Mouse (Mus musculus) thymus, adult 2 months (tissue): ENCODE data around the gene Pde5a.

Experiments used
- CTCF ChIP-seq: fragments of 200-500 bp; IDR thresholded peaks from 2 replicates; pipeline ENCODE4 v1.5.1; 2012; ENCODE audit warnings: mild to moderate bottlenecking, control low read depth, low read length, moderate library complexity, borderline replicate concordance; ENCODE audit not compliant: control insufficient read depth, poor library complexity, insufficient read depth; ENCODE audit errors: extremely low read depth
- POLR2A ChIP-seq: fragments of 200-500 bp; IDR thresholded peaks from 2 replicates; pipeline ENCODE4 v1.6.1; 2012; ENCODE audit warnings: mild to moderate bottlenecking, low read length, control low read depth, moderate library complexity; ENCODE audit not compliant: control insufficient read depth, poor library complexity, insufficient read depth; ENCODE audit errors: extremely low read depth

DNA sequence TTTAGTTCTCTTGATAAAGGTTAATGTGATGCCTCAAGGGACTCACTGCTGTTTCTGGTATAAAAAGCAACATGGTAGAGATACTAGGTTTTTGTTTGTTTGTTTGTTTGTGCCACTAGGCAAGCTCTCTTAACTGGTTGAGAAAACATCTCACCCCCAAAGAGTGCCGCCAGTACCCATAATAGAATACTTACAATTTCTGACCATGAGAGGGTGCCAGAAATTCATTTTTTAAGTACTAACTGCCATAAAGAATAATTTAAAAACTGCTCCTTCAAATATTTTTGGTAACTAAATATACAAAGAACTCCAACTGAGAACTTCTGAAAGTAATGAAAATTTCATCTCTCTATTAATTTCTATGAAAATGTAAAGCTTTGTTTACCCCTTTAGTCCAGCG, 131.1 kb downstream of the Pde5a start:
- no peak for TF ChIP-seq CTCF
- TF ChIP-seq POLR2A = no peak
